Mouse (Mus musculus) right cerebral cortex, postnatal 14 days (tissue): ENCODE data around the gene Gm19426.
A peak's percentile ranks its signal among the peaks of the same experiment; 100 is the strongest.

Source experiments
- DNase-seq: peaks from one replicate; pipeline ENCODE4 v3.0.0; 2022

The Gm19426 gene

DNA sequence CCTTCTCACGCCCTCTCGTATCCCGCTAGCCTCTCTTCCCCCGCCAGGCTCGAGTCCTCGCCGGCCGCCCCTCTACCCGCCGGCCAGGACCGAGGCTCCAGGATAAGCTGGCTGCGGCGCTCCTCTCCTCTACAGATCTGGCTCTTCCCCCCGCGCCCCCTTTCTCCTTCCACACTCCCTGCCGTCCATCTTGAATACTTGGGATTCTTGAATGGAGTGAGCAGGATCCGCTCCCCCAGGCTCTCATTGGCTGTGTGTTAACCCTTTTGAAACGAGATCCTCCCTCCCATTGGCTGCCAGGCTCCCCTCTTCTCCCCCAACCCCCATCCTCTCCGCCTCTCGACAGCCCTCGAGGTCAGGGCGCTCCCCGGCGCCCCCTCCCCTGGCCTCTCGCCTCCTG is at the start of gene Gm19426:
Gene Gm19426, minus strand, starts transcription at position 95 of the 400 bp plus-strand sequence.
- DNase-seq: peak; percentile 71

DNA sequence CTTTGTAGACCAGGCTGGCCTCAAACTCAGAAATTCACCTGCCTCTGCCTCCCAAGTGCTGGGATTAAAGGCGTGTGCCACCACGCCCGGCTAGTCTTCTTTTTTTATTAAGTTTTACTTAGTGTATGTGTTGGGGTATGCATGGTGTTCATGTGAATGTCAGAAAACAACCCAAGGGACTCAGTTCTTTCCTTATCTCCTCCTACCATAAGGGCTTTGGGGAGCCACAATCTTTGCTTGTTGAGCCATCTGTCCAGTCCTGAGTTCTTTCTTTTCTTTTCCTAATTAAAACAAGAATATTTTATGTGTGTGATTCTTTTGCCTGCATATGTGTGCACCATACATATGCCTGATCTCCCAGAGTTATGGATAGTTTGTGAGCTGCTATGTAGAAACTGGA is 49.7 kb upstream of the Gm19426 start:
- no peak for DNase-seq

DNA sequence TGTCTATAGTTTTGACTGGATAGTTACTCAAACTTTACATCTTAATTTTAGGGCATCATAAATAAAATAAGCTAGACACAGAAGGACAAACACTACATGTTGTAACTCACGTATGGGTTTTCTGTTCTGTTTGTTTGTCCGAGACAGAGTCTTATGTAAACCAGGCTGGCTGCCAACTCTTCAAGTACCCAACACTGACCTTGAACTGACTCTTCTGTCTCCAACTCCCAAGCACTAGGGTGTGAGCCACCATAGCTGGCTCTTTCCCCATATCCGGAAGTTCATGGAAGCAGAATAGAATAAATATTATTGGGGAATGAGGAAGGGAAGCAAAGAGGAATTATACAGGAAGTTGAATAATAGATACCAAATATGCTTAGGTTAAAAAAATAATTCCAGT is 49.1 kb upstream of the Gm19426 start:
- no peak for DNase-seq

DNA sequence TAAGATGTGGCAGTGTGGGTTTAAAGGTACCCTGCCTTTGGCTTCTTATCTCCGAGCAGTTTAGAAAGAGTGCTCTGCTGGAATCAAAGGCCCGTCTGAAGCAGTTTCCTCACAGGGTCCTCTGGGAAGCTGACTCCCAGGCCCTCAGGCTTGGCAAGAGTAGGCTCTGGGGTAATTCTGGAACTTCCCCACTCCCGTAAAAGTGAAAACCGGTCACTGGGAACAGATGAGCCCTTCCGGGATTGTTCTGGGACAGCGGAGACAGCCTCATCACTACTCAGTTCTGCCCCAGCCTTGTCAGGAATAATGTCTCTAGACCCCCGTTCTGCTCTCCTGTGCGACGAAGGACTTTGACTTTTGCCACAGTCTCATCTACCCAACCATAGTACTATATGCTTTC is 47.0 kb upstream of the Gm19426 start:
- no peak for DNase-seq

DNA sequence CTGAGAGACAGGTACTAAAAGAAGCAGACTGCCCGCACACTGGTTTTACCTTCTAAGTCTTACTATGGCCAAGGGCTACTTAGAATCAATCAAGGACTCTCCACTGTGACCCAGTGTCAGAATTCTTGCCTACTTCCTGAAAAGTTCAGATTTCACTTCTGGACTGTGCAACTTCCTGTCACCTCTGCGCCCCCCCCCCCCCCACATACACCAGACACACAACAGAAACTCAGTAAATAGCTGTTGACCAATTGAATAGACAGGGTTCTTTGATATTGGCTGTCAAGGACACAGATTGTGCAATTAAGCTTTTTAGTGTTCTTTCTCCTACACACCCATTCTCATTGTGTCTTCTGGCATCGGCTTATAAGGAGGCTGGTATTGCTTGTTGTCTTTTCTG is 44.9 kb upstream of the Gm19426 start:
- DNase-seq: no peak

DNA sequence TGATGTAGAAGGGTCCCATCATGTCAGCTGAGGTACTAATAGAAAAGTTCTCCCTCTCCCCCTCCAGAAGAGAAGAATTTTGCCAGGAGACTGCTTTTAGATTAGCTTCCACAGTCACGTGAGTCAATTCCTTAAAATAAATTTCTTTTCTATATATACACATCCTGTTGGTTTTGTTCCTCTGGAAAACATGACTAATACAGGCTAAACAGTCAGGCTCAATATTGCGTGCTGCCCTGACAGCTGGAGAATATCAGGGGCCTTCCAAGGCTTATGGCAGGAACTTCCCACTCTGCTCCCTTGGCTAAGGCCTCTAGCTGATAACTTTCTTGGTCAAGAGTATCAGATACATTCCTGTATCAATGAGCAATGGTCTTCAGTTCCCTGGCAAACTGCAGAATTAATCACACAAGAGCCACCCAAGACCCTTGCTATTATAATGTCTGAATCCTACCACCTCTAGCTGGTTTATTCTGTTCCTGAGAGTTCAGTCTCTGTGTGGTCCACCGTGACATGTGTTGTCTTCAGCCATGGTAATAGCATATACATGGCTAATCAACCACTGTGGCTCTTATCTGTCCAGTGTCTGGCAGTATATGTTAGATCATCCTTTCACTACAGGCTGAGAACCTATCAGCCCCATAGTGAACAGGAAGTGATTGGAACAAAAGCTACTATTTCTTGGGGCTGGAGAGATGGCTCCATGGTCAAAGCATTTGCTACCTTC is 40.5 kb upstream of the Gm19426 start:
- no peak for DNase-seq

DNA sequence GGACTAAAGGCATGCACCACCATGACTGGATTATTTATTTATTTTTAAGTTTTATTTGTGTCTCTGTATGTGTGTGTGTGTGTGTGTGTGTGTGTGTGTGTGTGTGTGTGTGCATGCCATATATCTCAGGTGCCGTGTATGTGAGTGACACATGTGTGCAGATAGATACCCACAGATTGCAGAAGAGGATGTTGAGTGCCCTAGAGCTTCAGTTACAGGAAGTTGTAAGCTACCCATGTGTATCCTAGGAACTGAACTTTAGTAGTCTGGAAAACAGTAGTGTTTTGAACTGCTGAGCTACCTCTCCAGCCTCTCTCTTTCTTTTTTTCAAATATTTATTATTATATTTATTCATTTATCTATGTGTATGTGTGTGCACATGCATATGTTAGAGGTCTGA is 39.9 kb upstream of the Gm19426 start:
- no peak for DNase-seq

DNA sequence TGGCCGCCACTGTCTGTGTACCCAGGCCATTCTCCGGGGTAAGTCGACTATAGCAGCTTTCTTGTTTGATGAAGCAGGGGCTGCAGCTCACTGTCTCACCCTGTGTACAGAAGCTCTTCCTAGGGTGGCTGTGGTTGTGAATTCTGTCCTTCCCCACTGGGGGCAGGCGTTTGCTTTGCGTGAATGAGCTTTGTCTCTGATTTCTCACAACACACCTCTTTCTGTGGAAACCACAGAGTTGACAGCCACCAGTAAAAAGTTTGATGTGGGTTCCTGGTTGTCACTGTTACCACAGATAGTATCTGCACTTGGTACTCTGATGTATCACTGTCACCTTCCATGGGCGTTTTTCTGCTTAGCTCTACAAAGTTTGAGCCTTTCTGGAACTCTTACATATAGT is 35.8 kb upstream of the Gm19426 start:
- no peak for DNase-seq

DNA sequence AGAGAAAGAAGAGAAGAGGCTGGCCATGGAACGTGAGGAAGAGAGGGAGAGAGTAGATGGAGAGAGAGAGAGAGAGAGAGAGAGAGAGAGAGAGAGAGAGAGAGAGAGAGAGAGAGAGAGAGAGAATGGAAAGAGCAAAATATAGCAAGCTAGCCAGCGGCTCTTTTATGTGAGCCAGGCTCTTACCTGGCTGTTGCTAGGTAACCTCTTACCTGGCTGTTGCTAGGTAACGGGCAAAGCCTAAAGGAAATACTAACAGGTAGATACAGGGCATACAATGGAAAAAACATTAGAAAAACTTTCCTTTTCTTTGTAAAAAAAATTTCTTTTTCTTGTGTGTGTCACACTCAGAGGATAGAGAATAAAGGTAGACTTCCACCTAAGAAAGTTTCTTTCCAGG is 34.3 kb upstream of the Gm19426 start:
- DNase-seq: no peak

DNA sequence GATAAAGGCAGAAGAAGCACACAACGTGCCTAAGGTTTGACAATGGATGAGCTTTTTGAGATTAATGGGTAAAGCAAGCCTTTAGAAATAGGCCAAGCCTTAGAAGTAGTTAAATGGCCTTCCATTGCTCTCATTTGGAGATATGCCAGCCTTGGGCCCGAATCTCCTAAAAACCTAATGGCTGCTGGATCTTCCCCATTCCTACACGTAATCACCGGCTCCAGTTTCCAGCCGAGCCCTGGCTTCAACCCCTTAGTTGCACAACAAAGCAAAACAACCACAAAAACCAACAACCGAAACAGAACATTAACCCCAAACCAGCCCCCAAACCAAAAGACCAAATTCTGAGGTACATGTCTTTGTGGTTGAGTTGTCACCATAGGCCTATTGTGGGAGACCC is 32.2 kb upstream of the Gm19426 start:
- DNase-seq: no peak

DNA sequence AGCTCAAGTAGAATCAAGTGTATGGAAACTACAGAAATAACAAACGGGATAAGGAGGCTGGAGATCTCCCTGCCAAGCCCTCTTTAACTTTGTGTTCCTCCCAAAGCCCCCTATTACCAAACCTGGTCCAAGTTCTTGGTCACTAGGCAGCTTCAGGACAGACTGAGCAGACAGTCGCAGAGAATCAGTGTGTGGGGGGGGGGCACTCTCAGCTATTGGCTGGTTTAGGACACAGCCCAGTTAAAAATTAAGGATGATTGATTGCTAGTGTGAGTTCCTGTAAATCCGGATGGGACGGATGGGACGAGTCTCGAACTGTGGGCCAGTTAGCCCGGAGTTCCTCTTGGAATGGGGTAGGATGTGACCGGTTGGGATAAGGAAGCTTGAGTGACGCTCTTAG is 31.8 kb upstream of the Gm19426 start, which contains the start of gene Serping1:
Gene Serping1, minus strand, starts transcription at position 204 of the 400 bp plus-strand sequence.
- DNase-seq: no peak

DNA sequence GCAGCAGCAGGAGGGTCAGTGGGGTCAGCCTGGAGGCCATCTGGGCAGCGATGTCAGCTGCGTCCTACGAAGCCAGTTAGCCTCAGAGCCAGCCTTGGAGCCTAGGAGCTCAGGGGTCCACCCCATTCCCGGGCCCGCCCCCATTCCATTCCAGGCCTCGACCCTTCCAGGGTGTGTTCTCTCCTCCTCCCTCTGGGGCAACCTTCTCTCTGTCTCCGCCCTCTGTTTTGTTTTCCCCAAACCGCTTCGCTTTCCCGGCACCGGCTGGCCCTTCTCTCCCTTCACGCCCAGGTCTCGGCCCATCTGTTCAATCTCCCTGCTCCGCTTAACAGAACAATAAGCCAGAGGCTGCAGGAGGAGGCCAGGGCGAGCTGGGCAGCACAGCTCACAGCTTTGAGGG is 31.3 kb upstream of the Gm19426 start:
- peak; percentile 10 for DNase-seq

DNA sequence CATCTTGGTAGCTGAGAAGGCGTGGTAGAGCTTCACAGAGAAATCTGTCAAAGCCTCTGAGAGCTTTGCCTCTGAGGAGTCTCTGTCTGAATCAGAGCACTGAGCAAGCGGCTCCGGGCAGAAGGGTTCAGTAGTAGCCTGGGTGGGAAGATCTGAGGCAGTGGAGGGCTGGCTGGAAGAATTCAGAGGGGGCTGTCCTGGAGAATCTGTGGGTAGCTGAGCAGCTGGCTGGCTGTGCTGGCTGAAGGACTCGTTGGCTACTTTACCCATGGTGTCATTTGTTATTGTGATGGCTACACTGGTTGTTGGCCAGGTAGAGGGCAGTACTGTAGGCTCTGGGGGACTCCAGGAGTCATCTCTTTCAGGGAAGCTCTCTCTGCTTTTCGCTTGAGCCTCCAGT is 29.7 kb upstream of the Gm19426 start:
- no peak for DNase-seq

DNA sequence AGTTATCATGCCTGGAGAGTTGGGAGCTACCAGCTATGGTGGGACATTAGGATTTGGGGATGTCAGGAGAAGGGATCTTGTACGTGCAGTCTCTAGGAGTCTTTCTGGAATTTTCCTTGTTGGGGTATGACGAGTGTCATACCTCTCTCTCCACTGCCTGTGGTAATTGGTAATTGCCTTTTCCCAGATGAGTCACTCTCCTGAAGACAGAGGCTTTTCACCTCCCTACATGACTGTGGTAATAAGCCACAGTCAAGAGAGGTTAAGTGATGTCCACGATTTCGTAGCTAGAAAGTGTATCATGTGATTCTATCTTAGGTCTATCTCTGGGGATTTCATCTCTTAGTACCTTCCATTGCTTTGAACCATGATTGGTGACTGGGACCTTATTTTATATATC is 29.0 kb upstream of the Gm19426 start:
- no peak for DNase-seq

DNA sequence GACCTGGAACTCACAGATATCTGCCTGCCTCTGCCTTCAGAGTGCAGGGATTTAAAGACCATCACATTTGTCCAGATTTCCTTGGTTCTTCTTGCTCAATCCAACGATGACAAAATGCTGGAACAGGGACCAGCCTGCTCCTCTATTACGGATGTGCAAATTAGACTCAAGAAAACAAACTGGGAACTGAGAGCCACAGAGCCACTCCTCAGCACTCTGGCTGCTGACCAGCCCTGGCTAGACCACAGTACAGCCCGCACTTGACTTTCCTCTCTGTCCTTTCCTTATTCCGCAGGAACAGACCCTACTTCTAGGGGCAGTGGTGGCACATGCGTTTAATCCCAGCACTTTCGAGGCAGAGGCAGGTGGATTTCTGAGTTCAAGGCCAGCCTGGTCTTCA is 27.0 kb upstream of the Gm19426 start:
- DNase-seq: no peak

DNA sequence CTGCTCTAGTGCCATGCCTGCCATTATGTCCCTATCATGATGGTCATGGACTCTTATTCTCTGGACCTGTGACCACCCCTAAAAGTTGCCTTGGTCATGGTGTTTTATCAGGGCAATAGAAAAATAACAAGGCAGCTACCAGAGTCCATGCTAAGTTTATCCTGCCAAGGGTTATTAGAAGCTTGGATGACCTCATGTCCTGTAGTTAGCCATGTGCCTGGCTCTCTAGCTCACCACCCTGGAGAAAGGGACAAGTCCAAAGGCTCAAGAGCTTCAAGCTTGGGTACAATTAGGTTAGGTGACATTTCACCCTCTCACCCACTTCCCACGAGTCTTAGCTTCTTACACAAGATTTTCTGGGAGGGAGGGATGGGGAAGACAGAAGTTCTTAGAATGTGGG is 19.4 kb upstream of the Gm19426 start:
- DNase-seq: no peak

DNA sequence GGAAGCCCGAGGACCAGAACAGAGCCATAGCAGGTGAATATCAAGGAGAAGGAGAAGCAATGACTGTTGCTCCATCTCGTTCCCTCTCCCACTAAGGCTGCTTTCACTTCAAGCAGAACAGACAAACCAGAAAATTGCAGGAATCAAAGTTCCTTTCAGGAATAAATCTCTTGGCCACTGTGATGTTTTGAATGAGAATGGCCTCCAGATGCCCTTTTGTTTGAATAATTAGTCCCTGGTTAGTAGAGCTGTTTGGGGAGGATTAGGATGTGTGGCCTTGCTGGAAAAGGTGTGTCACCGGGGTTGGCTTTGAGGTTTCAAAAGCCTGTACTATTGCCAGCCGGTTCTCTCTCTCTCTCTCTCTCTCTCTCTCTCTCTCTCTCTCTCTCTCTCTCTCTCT is 18.8 kb upstream of the Gm19426 start:
- no peak for DNase-seq

DNA sequence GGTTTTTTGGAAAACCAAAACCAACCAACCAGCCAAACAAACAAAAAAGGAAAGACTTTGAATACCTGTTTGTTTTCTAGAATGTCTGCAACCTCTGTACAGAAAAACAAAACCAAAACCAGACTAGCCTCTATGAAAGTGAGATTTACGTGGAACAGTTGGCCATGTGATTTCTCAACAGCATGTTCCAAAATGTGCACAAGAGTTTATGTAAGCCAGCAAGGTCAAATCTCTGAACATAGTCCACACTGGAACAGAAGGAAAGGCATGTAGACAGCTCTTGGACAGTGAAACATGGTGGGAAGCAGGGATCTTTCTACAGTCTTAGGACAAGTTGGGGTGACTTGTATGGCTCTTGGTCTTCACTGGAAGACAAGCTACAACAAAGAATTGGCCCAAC is 18.4 kb upstream of the Gm19426 start:
- DNase-seq: no peak

DNA sequence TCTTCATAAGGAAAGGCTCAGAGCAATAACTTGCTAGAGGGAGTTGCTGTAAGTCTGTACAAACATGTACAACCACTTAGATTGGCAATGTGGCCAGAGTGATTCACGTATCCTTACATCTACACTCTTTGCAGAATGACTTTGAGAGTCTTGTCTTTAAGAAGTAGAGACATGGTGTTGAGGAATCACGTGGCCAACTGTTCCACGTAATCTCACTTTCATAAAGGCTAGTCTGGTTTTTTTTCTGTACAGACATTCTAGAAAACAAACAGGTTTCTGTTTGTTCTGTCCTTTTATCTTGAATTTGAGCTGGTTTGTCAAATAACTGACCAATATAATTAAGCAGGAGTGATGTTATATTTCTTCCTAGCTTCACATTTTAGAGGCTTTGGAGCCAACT is 17.9 kb upstream of the Gm19426 start:
- no peak for DNase-seq

DNA sequence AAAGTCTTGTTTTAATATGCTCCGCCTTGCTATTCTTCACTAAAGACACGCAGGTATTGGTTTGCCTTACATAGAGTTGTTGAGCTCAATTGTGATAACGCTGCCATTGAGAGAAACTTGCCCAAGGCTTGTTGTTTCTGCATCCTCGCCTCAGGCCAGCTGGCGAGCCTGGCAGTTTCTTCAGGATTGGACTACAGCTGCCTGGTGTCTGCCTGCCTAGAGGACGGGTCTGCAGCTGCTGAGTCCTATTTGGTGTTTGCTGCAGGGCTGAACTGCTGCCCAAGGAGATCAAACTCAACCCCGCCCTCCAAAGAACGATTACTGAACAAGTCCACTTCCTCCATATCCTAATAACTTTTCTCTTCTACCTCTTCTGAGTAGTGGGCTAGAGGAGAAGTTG is 17.3 kb upstream of the Gm19426 start:
- DNase-seq: no peak

DNA sequence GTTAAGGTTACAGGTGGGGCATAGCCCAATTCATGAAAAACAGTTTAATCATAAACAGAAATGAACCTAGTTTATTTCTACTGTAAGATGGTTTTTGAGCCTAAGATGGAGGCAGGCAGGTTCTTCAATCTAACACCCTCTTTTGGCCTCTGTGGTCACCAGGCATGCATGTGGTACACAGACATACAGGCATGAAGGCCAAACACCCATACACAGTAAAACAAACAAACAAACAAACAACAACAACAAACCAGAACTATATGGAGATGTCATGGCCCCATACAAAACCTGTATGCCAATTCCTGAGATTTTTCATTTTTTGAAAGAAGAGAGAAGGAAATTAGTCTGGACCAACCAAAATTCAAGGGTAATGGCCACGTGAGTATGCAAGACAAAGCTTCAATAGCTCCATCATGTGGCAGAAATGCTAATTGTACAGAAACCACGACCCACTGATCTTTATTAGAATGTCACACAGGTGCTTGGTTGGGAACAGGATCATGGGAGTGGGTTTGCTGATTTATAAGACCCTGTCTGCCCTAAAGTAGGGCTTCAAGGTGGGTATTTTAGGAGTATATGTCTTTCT is 15.2 kb upstream of the Gm19426 start:
- DNase-seq: no peak

DNA sequence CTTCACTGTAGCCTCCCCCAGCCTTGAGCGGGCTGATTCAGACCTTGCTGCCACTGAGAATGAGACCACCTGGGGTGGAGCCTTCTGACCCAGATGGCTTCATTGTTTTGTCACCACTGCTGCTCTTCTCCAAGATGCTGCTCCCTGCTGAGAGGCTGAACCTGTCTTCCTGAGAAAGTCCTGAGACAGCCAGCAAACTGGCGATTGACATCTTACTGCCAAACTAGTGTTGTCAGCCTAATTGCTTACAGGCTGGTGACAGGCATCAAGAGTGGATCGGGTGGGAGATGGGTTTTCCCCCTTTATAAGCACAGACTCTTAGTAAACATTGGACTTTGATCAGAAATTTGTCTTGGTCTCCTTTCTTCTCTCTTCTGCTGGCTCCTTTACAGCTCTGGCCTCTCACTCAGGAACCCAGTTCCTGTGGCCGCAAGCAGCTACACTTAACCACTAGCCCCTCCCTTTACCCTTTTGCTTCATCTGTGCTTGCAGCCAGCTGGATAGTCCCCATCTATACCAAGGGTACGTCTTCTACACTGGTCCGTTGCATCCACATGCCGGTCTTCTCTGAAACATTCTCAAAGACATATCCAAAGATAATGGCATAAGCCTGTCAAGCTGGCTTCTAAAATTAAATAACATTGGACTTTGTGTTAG is 13.7 kb upstream of the Gm19426 start:
- no peak for DNase-seq

DNA sequence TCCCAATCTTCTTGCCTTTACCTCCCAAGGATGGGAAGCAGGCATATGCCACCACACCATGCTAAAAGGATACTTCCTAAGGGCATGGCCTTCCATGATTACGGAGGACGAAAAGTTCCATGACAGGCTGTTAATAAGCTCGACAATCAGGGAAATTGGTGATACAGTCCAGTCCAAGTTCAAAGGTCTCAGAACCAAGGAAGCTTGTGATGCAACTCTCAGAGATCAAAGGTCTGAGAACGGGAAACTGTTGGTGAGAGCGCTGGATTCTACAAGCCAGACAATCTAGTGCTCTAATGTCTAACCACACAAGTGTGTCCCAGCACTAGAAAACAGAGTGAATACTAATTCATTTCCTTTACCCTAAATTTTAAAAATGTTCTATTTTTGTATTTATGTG is 12.8 kb upstream of the Gm19426 start:
- DNase-seq: no peak

DNA sequence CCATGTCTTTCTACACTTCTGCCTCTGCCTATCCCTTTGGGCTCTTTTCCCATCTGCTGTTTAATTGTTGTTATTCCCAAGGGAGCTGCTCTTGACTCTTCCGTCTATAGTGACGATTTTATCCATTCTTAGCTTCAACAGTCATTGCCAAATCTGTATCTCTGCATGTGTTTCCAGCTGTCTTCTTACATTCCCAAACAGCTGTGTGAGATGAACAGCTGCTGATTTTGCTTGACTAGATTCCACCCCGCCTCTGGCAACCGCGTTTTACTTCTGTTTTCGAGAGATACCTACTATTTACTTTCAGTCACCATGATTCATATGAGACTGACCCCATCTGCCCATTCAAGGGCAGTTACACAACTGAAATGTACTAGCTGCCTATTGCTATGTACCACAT is 6.7 kb upstream of the Gm19426 start:
- no peak for DNase-seq

DNA sequence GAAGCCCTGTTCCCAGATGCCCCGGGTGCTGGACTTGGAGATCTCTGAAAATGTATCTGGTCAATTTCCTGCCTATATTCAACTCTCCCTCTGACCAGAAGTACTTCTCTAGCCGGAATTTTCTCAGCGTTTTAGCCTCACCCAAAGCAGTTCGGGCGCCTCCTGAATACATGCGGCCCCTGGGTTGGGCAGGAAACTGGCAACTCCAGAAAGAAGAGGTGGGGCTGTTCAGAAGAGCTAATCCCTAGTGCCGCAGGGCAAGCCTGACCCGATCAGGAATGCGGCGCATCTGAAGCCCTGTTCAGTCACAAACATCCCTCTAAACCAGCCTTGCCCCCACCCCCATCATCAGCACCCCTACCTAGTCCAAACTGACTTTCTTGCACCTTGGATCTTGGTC is 671 bp upstream of the Gm19426 start:
- DNase-seq: no peak
